In the genomic region with DNA sequence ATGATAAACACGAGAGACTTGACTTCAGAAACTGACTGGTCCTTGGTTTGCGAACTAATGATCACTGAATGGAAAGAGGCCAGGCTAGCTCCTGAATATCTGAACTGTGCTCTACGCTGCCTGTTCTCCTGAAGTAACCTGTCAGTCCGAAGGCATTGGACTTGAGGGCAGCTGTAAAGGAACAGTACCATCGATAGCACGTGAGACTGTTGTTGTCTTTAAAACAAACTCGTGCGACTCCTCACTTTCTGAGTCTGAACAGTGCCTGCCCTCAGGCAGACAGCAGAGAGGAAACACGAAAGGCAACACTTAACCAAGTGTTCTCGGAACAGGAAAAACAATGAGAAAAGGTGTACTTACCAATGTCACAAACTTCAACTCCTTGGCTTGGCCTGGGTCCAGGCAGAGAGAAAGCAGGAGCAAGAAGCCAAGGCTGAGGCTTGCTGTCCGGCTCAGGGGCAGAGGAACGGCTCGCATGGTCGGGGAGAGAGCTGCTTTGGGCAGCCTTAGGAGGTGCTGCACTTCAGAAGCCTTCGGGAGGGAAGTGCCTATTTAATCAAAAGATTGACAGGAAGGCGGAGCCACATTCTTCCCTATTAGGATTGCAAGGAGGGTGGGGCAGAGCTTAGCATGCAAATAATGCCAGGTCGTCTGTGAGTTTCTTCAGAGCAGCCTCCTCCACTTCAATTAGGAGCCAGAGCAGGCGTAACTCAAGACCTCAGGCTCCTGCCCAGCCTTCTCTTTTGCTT, we compare ENCODE assay signal across 8 mouse cellular contexts. TPM values are rescaled to one million over a fixed set of nuclear protein-coding genes. Genes with fewer than 3 reads are reported as not detected.
DNase-seq lines count a peak whose midpoint lies in the region; ATAC-seq lines count a peak whose summit lies in the region.

A gene (minus strand): TSS at position 566 of the 749 bp plus-strand sequence.

- intact Hi-C loops in heart, postnatal 25 days (cut with DNase I), result no loop called here

- peaks cover 11% of the 10 kb centered on the region for H3K4me1 ChIP-seq in embryonic facial prominence, embryonic 10.5 days
- H3K4me1 ChIP-seq in hindbrain, embryonic 11.5 days (replicated peaks; ENCODE audit: control insufficient read depth, insufficient read depth, low read length), result no peaks in the 10 kb centered on the region
- H3K4me1 ChIP-seq in limb, embryonic 13.5 days, result peaks cover 13% of the 10 kb centered on the region; the same call in 1 of the 2 replicates
- peaks cover 10% of the 10 kb centered on the region; the same call in 1 of the 2 replicates for H3K4me1 ChIP-seq in midbrain, embryonic 13.5 days (replicated peaks)

- peak within 1 kb of the TSS; percentile 34 for H3K4me2 ChIP-seq in hindbrain, embryonic 11.5 days (replicated peaks; ENCODE audit: low read depth, low read length)
- peak within 1 kb of the TSS; percentile 62 for H3K4me2 ChIP-seq in limb, embryonic 13.5 days (replicated peaks)
- peak within 1 kb of the TSS; percentile 49 for H3K4me2 ChIP-seq in midbrain, embryonic 13.5 days (replicated peaks)

- no peaks in the 10 kb centered on the region for H3K36me3 ChIP-seq in embryonic facial prominence, embryonic 10.5 days (replicated peaks)
- H3K36me3 ChIP-seq in hindbrain, embryonic 11.5 days (ENCODE audit: control insufficient read depth, insufficient read depth, low read length), result no peaks in the 10 kb centered on the region
- no peaks in the 10 kb centered on the region for H3K36me3 ChIP-seq in limb, embryonic 13.5 days
- no peaks in the 10 kb centered on the region for H3K36me3 ChIP-seq in midbrain, embryonic 13.5 days
- H3K36me3 ChIP-seq in splenic B cell, adult 2 months (ENCODE audit: control insufficient read depth, insufficient read depth, low read length, poor library complexity, severe bottlenecking), result no peaks in the 10 kb centered on the region

- peak within 1 kb of the TSS; percentile 19; the same call in 1 of the 2 replicates for H3K9ac ChIP-seq in hindbrain, embryonic 11.5 days (ENCODE audit: low read depth, low read length)
- peak within 1 kb of the TSS; percentile 48; the same call in 1 of the 2 replicates for H3K9ac ChIP-seq in limb, embryonic 13.5 days
- H3K9ac ChIP-seq in midbrain, embryonic 13.5 days (replicated peaks), result peak within 1 kb of the TSS; percentile 48; the same call in 1 of the 2 replicates

- H3K9me3 ChIP-seq in embryonic facial prominence, embryonic 10.5 days, result no peaks in the 10 kb centered on the region
- H3K9me3 ChIP-seq in hindbrain, embryonic 11.5 days (ENCODE audit: control insufficient read depth, low read length), result no peaks in the 10 kb centered on the region
- no peaks in the 10 kb centered on the region for H3K9me3 ChIP-seq in limb, embryonic 13.5 days
- H3K9me3 ChIP-seq in midbrain, embryonic 13.5 days, result no peaks in the 10 kb centered on the region

- 17% methylated on average over 18 of the region's 18 CpGs for WGBS in embryonic facial prominence, embryonic 10.5 days
- 24% methylated on average over 18 of the region's 18 CpGs for WGBS in hindbrain, embryonic 11.5 days
- WGBS in limb, embryonic 13.5 days, result 19% methylated on average over 18 of the region's 18 CpGs
- 28% methylated on average over 18 of the region's 18 CpGs for WGBS in midbrain, embryonic 13.5 days

- peak; percentile 14 to 37 for DNase-seq in heart, adult 18-20 months
- no peak for DNase-seq in heart, postnatal 25 days (ENCODE audit: low spot score)
- DNase-seq in embryonic facial prominence, embryonic 10.5 days (ENCODE audit: low spot score), result peak; percentile 57
- DNase-seq in hindbrain, embryonic 11.5 days (ENCODE audit: low spot score), result peak; percentile 52
- DNase-seq in splenic B cell, adult 2 months (ENCODE audit: low read depth, low spot score), result peak; percentile 62
- DNase-seq in adipocyte (ENCODE audit: low spot score), result no peak

- H3K27me3 ChIP-seq in embryonic facial prominence, embryonic 10.5 days (replicated peaks; ENCODE audit: low read depth, poor library complexity, severe bottlenecking), result no peaks in the 10 kb centered on the region
- no peaks in the 10 kb centered on the region for H3K27me3 ChIP-seq in hindbrain, embryonic 11.5 days (ENCODE audit: control insufficient read depth, insufficient read depth, low read length)
- no peaks in the 10 kb centered on the region for H3K27me3 ChIP-seq in limb, embryonic 13.5 days
- no peaks in the 10 kb centered on the region for H3K27me3 ChIP-seq in midbrain, embryonic 13.5 days
- H3K27me3 ChIP-seq in splenic B cell, adult 2 months (ENCODE audit: control insufficient read depth, insufficient read depth, low read length, poor library complexity, severe bottlenecking), result no peaks in the 10 kb centered on the region

- peak; percentile 33; the same call in 1 of the 2 replicates for ATAC-seq in hindbrain, embryonic 11.5 days (ENCODE audit: low FRiP score)
- ATAC-seq in limb, embryonic 13.5 days (ENCODE audit: low FRiP score, low read depth), result peak; percentile 32
- ATAC-seq in midbrain, embryonic 13.5 days, result no peak

- H3K27ac ChIP-seq in embryonic facial prominence, embryonic 10.5 days (replicated peaks), result peak within 1 kb of the TSS; percentile 32; the same call in 1 of the 2 replicates
- no peak within 1 kb of the TSS for H3K27ac ChIP-seq in hindbrain, embryonic 11.5 days (ENCODE audit: low read depth, low read length)
- peak within 1 kb of the TSS; percentile 33; the same call in 1 of the 2 replicates for H3K27ac ChIP-seq in limb, embryonic 13.5 days
- H3K27ac ChIP-seq in midbrain, embryonic 13.5 days, result no peak within 1 kb of the TSS

- H3K4me3 ChIP-seq in embryonic facial prominence, embryonic 10.5 days, result peak within 1 kb of the TSS; percentile 47
- H3K4me3 ChIP-seq in hindbrain, embryonic 11.5 days (ENCODE audit: low read depth, low read length), result no peak within 1 kb of the TSS
- peak within 1 kb of the TSS; percentile 31 for H3K4me3 ChIP-seq in limb, embryonic 13.5 days
- H3K4me3 ChIP-seq in midbrain, embryonic 13.5 days (replicated peaks), result peak within 1 kb of the TSS; percentile 20; the same call in 1 of the 2 replicates

RNA-seq across cellular contexts. Expression of the gene that starts here (rescaled TPM):
- total RNA-seq in heart, adult 18-20 months (2021), result under 1 TPM; 0.10 to 0.23 TPM
- not detected for total RNA-seq in heart, postnatal 25 days (2021)
- 0.53 and 0.97 TPM in 2 replicates for polyA plus RNA-seq in embryonic facial prominence, embryonic 10.5 days (2016; fragmentation: Nextera tagmentation; extraction: Ambion mirVana)
- 0.37 and 0.63 TPM in 2 replicates for polyA plus RNA-seq in hindbrain, embryonic 11.5 days (2014; fragmentation: Nextera tagmentation; extraction: Ambion mirVana)
- 1.3 TPM in 2 replicates for polyA plus RNA-seq in limb, embryonic 13.5 days (2015; fragmentation: Nextera tagmentation; extraction: Ambion mirVana)
- 0.32 and 0.40 TPM in 2 replicates for polyA plus RNA-seq in midbrain, embryonic 13.5 days (2015; fragmentation: Nextera tagmentation; extraction: Ambion mirVana)

Comparison
In these comparisons a context has a peak if more than half of its experiments do, and no peak if none do; other contexts are left out.
1. Peak in DNase-seq in heart, adult 18-20 months; RNA of the gene not detected or under 1 TPM.
2. Peak in DNase-seq, H3K4me3 ChIP-seq and H3K27ac ChIP-seq in embryonic facial prominence, embryonic 10.5 days; RNA of the gene not detected or under 1 TPM.
3. Peak in DNase-seq, ATAC-seq, H3K9ac ChIP-seq and H3K4me2 ChIP-seq in hindbrain, embryonic 11.5 days; RNA of the gene not detected or under 1 TPM.